Mouse (Mus musculus): ENCODE data around the gene E330021D16Rik. TPM values are rescaled to one million over a fixed set of nuclear protein-coding genes. Genes with fewer than 3 reads are reported as not detected.

Gene E330021D16Rik
- polyA plus RNA-seq, 1 experiment = not detected

DNA sequence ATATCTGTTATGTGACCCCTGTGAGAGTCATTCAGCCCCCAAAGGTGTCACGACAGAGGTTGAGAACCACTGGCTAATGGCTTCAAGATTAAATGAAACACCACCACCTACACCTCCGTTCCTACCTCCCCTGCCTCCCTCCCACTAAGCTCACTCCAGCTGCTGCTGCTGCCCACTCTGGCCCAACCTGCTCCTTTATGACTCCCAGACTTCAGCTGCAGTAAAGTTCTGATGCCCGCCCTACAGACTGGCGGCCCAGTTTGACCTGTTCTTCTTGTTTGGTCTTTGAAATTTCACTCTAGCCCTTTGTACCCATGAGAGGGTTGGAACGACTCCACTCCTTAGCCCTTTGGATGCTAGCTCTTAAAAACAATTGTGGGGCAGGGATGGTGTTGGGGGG, 10.6 kb upstream of the E330021D16Rik start:
- no peak for TF ChIP-seq GATA1 (IDR thresholded peaks at IDR 0.05; ENCODE audit: low read length)

DNA sequence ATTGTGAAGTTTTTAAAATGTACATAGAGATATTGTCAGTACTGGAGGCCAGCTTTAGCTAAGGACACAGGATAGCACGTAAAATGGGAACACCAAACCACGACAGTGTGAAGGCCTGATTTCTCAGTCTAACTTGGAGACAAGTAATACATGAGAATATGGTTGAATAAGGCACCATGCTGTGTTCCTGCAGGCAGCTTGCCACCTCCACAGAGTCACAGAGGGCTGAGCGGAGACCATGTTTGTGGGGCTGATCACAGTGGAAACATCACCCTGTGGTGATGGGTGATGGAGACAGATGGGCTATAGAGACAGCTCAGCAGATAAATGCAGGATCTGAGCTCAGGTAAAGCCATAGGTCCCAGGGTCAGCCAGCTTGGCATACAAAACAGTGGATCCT, 8.8 kb upstream of the E330021D16Rik start:
- no peak for TF ChIP-seq GATA1 (IDR thresholded peaks at IDR 0.05; ENCODE audit: low read length)

DNA sequence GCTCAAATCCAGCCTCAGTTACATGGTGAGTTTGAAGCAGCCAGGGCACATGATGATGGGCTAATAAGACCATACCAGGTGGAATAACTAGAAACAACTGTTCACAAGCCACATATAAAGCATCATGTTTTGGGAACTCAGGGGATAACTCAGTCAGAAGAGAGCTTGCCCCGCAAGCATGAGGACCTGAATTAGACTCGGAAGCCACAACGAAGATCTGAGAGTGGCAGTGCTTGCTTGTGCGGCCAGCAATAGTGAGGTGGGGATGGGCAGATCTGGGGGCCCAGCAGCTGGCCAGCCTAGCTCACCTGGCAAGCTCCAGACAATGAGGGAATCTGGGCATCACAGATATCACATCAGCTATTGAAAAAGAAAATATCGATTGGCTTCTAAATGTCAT, 7.8 kb upstream of the E330021D16Rik start:
- TF ChIP-seq GATA1 (IDR thresholded peaks at IDR 0.05; ENCODE audit: low read length) = no peak

DNA sequence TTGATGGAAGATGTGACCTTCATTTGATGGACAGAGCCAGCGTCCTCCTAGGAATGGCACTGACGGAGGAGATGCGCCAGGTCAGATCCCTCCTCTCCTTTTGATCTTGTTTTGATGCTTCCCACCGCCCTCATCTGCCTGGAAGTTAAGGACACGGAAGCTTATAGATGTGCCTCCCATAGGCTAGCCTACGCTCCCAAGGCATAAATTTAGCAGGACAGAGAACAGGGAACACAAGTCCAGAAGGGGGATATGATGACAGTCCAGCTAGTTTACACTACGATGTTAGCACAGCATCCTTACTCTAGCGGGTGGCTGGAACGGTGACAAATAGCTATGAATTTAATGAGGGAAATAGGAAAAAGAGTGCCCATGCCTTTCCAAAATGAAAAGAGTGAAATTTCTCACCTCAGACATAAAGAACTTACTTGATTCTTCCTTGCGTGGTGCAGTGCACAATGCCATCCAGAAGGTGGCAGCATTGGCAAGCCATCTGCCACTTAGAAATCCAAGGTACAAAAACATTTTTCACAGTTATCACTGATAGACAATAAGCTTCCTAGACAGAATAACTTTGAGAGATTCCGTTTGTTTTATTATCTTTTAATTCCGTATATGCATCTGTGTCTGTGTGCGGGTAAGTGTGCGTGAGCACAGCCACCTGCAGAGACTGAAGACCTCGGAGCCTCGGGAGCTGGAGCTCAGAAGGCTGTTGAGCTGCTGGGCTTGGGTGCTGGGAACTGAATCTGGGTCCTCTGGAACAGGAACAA, 6.9 kb upstream of the E330021D16Rik start:
- TF ChIP-seq GATA1 (IDR thresholded peaks at IDR 0.05; ENCODE audit: low read length) = no peak

DNA sequence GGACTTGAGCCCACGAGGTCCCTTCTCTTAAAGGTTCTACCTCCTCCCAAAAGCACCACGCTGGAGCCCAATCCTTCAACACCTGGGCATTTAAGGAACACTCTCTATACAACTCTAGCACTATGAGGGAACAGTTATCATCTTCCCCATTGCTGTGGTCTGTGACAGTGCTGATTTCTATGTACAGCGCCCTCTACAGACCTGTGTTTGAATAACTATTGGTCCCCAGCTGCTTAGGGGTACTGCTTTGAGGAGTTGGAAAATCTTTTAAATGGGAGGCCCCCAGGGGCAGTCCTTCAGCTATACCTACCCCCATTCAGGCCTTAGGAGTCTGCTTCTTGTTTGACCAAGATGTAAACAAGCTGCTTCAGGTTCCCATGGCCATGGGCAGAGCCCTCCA, 5.7 kb upstream of the E330021D16Rik start:
- TF ChIP-seq GATA1 (IDR thresholded peaks at IDR 0.05; ENCODE audit: low read length) = no peak

DNA sequence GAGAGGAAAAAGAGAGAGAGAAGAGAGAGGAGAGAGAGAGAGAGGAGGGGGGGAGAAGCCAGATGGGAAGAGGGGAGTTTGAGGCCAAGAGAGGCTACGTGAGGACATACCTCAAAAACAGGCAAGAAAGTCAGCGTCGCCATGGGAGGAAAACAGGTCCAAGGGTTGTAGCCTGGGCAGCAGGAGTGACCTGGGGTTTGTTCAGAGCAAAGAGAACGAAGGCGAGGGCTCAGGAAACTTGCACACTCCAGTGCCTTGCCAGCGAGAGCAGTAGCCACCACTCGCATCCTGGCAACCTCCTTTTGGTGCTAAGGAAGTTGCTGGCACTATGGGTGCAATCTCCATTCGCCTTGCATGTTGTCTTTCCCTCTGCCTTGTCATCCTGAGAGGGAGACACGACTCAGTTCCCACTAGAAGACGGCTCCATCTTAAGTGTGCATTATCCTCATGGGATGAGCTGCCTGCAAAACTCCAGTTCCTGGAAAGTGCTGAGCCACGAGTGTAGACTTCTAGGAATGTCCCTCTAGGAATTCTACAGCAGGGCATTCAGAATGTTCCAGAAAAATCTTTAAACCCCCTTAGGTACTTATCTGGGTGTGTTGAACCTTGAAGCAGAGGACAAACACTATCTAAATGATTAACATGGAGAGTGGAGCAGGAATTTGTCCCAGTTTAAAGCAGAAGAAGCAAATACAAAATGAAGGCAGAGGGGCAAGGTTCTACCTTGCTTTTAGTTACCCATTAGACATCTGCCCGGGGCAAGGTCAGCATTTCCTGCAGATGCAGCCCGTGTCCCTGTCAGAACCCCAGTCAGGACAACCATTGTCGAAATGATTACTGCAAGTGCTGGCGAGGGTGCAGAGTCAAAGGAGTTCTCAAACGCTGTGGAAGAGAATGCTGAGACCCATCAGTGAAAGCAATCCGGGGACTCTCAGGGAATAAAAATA, 3.8 kb upstream of the E330021D16Rik start:
- no peak for TF ChIP-seq GATA1 (IDR thresholded peaks at IDR 0.05; ENCODE audit: low read length)

DNA sequence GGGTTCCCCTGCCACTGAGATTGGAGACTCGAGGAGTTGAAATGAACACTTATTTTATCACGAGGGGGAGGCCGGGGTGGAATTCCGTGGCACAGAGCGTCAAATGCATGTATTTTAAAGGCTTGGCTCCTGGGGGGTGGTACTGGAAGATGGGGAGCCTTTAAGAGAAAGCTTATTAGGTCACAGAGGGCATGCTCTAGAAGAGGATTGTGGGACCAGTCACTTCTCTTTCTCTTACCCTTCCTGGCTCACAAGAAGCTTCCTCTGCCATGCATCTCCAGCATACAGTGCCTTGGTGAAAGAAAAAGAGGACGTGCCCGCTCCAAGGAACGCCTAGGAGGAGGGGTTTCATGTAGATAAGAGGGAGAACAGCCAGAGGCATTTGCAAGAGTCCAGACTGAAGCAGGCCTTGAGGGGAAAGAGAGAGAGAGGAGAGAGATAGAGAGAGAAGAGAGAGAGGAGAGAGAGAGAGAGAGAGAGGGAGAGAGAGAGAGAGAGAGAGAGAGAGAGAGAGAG, 3.0 kb upstream of the E330021D16Rik start:
- TF ChIP-seq GATA1 (IDR thresholded peaks at IDR 0.05; ENCODE audit: low read length) = no peak

DNA sequence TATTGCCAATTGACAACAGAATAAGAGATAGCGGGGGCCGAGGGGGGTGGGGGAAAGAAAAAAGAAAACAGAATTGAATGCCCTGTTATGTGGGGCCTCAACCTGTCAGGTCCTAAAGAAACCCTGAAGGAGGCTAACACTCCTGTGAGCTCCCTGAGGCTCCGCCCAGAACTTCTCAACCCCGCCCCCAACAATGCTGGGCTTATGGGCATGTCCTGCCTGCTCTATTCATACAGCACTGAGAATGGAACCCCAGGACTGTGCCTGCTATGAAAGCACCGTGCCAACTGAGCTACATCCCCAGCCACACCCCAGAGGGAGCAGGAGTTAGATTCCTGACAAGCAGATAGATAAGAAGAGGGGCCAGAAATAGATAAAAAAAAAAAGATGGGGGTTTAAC, 2.5 kb upstream of the E330021D16Rik start:
- no peak for TF ChIP-seq GATA1 (IDR thresholded peaks at IDR 0.05; ENCODE audit: low read length)

DNA sequence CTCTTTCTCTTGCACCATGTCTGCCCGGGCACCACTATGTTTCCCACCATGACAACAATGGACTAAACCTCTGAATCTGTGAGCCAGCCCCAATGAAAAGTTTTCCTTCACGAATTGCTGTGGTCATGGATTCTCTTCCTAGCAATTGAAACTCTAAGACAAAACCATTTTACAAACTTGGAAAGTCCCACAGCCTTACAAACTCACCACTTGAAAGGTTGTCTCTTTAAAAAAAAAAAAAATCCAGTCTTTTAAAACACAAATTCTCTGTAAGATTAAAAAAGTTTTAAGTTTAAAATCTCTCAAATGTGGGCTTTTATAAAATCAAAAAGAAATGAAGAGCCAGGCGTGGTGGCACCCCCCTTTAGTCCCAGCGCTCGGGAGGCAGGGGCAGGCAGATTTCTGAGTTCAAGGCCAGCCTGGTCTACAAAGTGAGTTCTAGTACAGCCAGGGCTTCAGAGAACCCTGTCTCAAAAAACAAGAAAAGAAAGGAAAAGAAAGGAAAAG, 1.5 kb downstream of the E330021D16Rik start:
- TF ChIP-seq GATA1 (IDR thresholded peaks at IDR 0.05; ENCODE audit: low read length) = no peak

DNA sequence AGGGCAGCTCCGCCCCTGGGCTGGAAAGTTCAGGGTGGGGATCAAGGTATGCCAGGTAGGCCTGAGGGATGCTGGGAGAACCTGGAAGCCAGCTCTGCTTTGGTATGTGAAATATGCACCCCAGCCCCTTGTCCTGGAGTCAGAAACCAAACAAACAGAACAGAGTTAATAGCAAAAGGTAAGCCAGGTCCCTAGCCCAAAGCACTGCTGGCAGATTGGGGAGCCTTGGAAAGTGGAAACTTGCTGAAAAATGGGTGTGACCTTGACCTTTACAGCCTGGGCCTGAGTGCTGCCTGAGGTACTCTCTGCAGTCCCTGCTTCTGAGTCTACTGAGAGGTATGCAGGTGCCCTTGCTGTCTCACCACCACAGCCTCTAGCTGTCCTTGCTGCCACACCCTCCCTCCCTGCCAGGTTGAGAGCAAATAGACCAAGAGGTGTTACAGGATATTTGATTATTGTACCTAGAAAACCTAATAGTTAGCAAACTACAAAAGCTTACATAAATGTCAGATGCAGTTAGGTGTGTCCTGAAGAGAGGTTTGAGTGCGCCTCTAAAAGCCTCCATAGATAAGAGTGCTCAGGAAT, 7.7 kb downstream of the E330021D16Rik start:
- no peak for TF ChIP-seq GATA1 (IDR thresholded peaks at IDR 0.05; ENCODE audit: low read length)

DNA sequence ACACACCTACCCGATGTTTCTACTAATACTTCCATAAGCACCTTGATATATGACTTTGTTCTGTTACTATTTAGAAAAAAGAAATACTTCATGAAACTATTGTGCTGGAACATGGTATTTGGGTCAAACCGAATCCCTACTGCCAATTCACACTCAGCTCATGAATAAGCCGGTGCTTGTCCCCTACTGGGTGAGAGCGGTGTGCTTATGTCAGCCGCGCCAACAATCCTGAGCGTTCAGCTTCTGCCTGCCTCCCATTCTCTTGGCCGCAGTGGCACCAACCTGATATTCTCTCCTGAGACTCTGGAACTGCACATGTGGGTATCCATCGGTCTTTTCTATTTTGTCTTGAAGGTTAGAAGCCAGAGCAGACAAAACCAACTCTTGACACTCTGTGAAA, 18.5 kb downstream of the E330021D16Rik start:
- TF ChIP-seq GATA1 (IDR thresholded peaks at IDR 0.05; ENCODE audit: low read length) = no peak

DNA sequence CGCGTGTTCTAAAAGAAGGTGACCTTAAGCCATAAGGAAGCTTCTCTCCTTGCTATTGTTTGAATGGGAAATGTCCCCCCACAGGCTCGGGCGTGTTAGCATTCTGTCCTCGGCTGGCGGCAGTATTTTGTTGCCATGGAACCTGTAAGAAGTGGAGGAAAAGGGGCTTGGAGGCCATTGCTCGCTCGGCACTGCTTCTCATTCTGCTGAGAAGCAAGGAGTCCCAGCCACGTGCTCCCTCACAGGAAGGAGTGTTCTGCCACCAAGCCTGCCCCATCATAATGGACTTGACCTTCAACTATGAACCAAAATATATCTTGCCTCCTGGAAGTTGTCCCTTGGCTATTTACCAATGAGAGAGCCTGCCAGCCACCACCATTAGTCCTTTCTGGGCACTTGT, 25.1 kb downstream of the E330021D16Rik start:
- no peak for TF ChIP-seq GATA1 (IDR thresholded peaks at IDR 0.05; ENCODE audit: low read length)

DNA sequence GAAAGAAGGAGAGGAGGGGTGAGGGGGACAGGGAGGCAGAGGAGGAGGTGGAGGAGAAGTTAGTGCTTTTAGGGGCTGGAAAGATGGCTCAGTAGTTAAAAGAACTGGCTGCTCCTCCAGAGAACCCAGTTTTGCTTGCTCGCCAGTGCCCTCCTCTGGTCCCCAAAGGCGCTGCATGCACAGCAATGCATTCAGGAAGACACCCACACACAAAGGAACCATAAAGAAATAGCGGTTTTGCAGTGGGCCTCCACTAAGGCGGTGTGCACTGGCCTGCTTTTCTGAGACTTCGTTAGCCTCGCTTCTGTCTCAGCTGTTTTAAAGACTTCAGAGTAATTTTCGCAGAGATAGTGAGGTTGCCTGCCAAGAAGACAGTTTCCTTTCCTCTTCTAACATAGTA, 30.1 kb downstream of the E330021D16Rik start:
- no peak for TF ChIP-seq GATA1 (IDR thresholded peaks at IDR 0.05; ENCODE audit: low read length)

DNA sequence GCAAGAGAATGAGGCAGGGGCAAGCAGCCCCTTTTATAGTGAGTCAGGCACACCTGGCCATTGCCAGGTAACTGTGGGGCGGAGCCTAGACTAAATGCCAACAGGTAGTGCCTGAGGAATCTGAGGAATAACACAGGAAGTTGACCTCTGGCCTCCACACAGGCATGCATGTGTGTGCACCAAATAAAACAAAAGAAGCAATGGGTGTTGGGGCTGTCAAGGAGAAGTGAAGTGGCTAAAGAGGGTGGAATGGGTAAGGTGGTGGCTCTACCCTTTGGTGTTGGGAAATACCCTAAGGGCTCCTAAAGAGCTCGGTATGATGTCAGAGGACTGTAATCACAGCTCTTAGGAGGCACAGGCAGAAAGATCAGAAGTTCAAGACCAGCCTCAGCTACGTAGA, 32.2 kb downstream of the E330021D16Rik start:
- no peak for TF ChIP-seq GATA1 (IDR thresholded peaks at IDR 0.05; ENCODE audit: low read length)

DNA sequence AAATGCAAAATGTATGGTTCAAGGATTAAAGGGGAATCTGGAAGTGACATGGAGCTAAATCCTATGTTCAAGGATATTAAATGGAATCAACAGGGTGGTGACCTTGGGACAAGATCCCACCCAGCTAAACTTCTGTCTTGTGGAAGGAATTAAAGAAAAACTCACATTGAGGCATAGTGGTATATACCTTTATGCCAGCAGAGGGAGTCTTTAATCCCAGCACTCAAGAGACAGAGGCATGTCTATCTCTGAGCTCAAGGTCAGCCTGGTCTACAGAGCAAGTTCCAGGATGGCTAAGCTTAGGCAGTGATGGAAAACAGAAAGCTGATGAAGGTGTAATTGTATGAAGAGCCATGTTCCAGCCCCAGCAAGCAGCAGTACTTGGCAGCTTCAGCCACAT, 39.3 kb downstream of the E330021D16Rik start:
- TF ChIP-seq GATA1 (IDR thresholded peaks at IDR 0.05; ENCODE audit: low read length) = no peak
